ENCODE assay signal across 15 mouse cellular contexts in the genomic region with DNA sequence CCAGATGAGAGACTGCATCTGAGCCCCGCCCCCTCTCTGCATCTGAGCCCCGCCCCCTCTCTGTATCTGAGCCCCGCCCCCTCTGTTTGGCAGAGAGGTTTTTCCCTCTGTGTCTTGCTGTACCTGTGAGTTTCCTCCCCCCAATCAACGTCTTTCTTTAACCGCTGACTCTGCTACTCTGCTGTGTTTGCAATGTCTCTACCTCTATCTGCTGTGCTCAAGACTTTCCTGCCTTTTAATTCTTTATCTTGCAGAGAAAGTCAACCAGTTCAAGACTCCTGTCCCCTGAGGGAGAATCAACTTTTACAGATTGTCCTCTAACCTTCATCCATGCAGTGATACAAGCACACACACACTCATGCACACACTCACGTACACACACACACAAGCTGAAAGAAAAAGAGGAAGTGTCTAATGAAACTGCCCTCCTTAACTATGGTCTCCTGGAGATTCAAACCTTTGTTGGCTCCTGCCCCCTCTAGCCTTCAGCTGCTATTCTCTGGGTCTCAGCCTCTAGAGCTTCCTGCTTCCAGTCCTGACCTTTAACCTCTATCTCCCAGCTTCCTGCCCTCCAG.
DNase-seq lines count a peak whose midpoint lies in the region; ATAC-seq and TF ChIP-seq lines count a peak whose summit lies in the region.
"Had no signal": no experiment of that assay in that cellular context is flagged by ENCODE, and none has a peak within 500 bp of the region (broad histone marks: within the 10 kb centered on the region; RNA-seq: fewer than 3 reads in every experiment).

No protein-coding gene starts in this region.

- no peaks in the 10 kb centered on the region for H3K36me3 ChIP-seq in thymus, adult 2 months (ENCODE audit: control insufficient read depth, insufficient read depth, low read length)
- no peaks in the 10 kb centered on the region for H3K36me3 ChIP-seq in liver, embryonic 16.5 days (ENCODE audit: control insufficient read depth, insufficient read depth)
- H3K36me3 ChIP-seq: heart, embryonic 15.5 days; hindbrain, embryonic 15.5 days had no signal

- 66% methylated on average over 6 of the region's 6 CpGs for WGBS in thymus, adult 2 months
- WGBS in liver, embryonic 16.5 days (ENCODE audit: insufficient replicate concordance), result 11% methylated on average over 6 of the region's 6 CpGs

- no peak overlapping the region for H3K4me3 ChIP-seq in thymus, adult 2 months (ENCODE audit: control insufficient read depth, insufficient read depth, low read length)
- no peak overlapping the region for H3K4me3 ChIP-seq in liver, embryonic 16.5 days (ENCODE audit: low read depth, low read length)
- H3K4me3 ChIP-seq: heart, embryonic 15.5 days; hindbrain, embryonic 15.5 days had no signal

- no peaks in the 10 kb centered on the region for H3K27me3 ChIP-seq in thymus, adult 2 months (ENCODE audit: control insufficient read depth, insufficient read depth, low read length)
- H3K27me3 ChIP-seq in liver, embryonic 16.5 days (ENCODE audit: control insufficient read depth, insufficient read depth, low read depth, low read length), result no peaks in the 10 kb centered on the region
- H3K27me3 ChIP-seq: heart, embryonic 15.5 days; hindbrain, embryonic 15.5 days had no signal

- no peak for TF ChIP-seq POLR2A in thymus, adult 2 months (IDR thresholded peaks at IDR 0.05; ENCODE audit: control insufficient read depth, extremely low read depth, insufficient read depth, low read length, poor library complexity)

- H3K4me2 ChIP-seq in liver, embryonic 16.5 days (ENCODE audit: low read depth, low read length), result no peak overlapping the region
- H3K4me2 ChIP-seq: heart, embryonic 15.5 days; hindbrain, embryonic 15.5 days; midbrain, embryonic 11.5 days had no signal

- DNase-seq in thymus, postnatal 0 days (ENCODE audit: low spot score), result peak; percentile 20
- DNase-seq in thymus, adult 2 months, result no peak
- DNase-seq in kidney, adult 18-20 months, result no peak
- DNase-seq in gastrocnemius, postnatal 25 days, result no peak
- no peak for DNase-seq in urinary bladder, adult 18-20 months (ENCODE audit: low spot score in 2 of 2)
- DNase-seq in cerebellum, postnatal 10 days, result no peak
- DNase-seq: gastrocnemius, postnatal 14 days; layer of hippocampus, postnatal 36 days; lung, adult 2 months; thymus, postnatal 14 days had no signal

- H3K9me3 ChIP-seq in liver, embryonic 16.5 days (replicated peaks; ENCODE audit: control insufficient read depth, low read length), result no peaks in the 10 kb centered on the region
- H3K9me3 ChIP-seq: heart, embryonic 15.5 days; hindbrain, embryonic 15.5 days had no signal

- H3K9ac ChIP-seq in liver, embryonic 16.5 days (ENCODE audit: low read depth, low read length), result no peak overlapping the region
- H3K9ac ChIP-seq: heart, embryonic 15.5 days; hindbrain, embryonic 15.5 days had no signal

- H3K4me1 ChIP-seq in thymus, adult 2 months (replicated peaks; ENCODE audit: control insufficient read depth, insufficient read depth, low read length), result peaks cover 9% of the 10 kb centered on the region
- peaks cover 5% of the 10 kb centered on the region; the same call in 1 of the 2 replicates for H3K4me1 ChIP-seq in liver, embryonic 16.5 days (ENCODE audit: control insufficient read depth, low read depth, low read length)

- 0 out of 2 replicates have a peak, but pooled peaks have one; percentile 38 for ATAC-seq in erythroblast, adult 5-6 weeks (replicated peaks; ENCODE audit: low FRiP score, poor library complexity, severe bottlenecking)
- 0 out of 2 replicates have a peak, but pooled peaks have one; percentile 39 for ATAC-seq in liver, embryonic 16.5 days (ENCODE audit: low read depth)

- no peak for TF ChIP-seq CTCF in thymus, adult 2 months (IDR thresholded peaks at IDR 0.05; ENCODE audit: borderline replicate concordance, control insufficient read depth, extremely low read depth, insufficient read depth, low read length, poor library complexity)

- no peak overlapping the region for H3K27ac ChIP-seq in thymus, adult 2 months (ENCODE audit: control insufficient read depth, insufficient read depth, low read length)
- no peak overlapping the region for H3K27ac ChIP-seq in liver, embryonic 16.5 days (ENCODE audit: low read length)
- H3K27ac ChIP-seq: heart, embryonic 15.5 days; hindbrain, embryonic 15.5 days had no signal
